19 mouse cellular contexts compared by ENCODE assay signal in genomic region chr11:51614256-51614655, GRCm38 (mm10). TPM values are rescaled to one million over a fixed set of nuclear protein-coding genes. Genes with fewer than 3 reads are reported as not detected.
DNase-seq lines count a peak whose midpoint lies in the region; ATAC-seq and TF ChIP-seq lines count a peak whose summit lies in the region.
"Had no signal": no experiment of that assay in that cellular context is flagged by ENCODE, and none has a peak within 500 bp of the region (broad histone marks: within the 10 kb centered on the region; RNA-seq: fewer than 3 reads in every experiment).

No protein-coding gene starts in this region.

- in situ Hi-C loops in ES-E14 (cut with MboI; ENCODE audit: low sequenced_read_pairs in 2 of 2, unreplicated experiment in 2 of 2), result loop anchor here in 1 of 2 experiments (10.0 kb wide), 1 partner anchor 71 kb away; the partner anchor contains the start of gene 0610009B22Rik

- no peaks in the 10 kb centered on the region for H3K27me3 ChIP-seq in liver, embryonic 13.5 days
- no peaks in the 10 kb centered on the region for H3K27me3 ChIP-seq in liver, postnatal 0 days (ENCODE audit: insufficient read depth, low read length)
- H3K27me3 ChIP-seq in embryonic facial prominence, embryonic 13.5 days, result no peaks in the 10 kb centered on the region
- no peaks in the 10 kb centered on the region for H3K27me3 ChIP-seq in stomach, embryonic 14.5 days (ENCODE audit: control insufficient read depth, insufficient read depth, low read length)
- H3K27me3 ChIP-seq: heart, embryonic 15.5 days; liver, embryonic 12.5 days had no signal

- peaks cover 58% of the 10 kb centered on the region for H3K4me1 ChIP-seq in liver, embryonic 13.5 days (replicated peaks)
- peaks cover 17% of the 10 kb centered on the region for H3K4me1 ChIP-seq in liver, postnatal 0 days (ENCODE audit: insufficient read depth)
- peaks cover 2 to 7% of the 10 kb centered on the region in 2 experiments; a peak in 2 of 4 replicates for H3K4me1 ChIP-seq in ES-E14 (ENCODE audit: control insufficient read depth in 2 of 2, insufficient read depth in 2 of 2, low read length in 2 of 2, poor library complexity in 1 of 2)
- peaks cover 18% of the 10 kb centered on the region for H3K4me1 ChIP-seq in embryonic facial prominence, embryonic 13.5 days
- peaks cover 17% of the 10 kb centered on the region for H3K4me1 ChIP-seq in stomach, embryonic 14.5 days (ENCODE audit: control insufficient read depth, insufficient read depth, low read length)

- no peaks in the 10 kb centered on the region for H3K9me3 ChIP-seq in liver, embryonic 13.5 days (replicated peaks)
- no peaks in the 10 kb centered on the region for H3K9me3 ChIP-seq in liver, postnatal 0 days (ENCODE audit: low read length)
- H3K9me3 ChIP-seq in ES-E14 (ENCODE audit: control insufficient read depth, insufficient read depth, low read depth, low read length), result no peaks in the 10 kb centered on the region
- H3K9me3 ChIP-seq in embryonic facial prominence, embryonic 13.5 days, result no peaks in the 10 kb centered on the region
- no peaks in the 10 kb centered on the region for H3K9me3 ChIP-seq in stomach, embryonic 14.5 days (ENCODE audit: control insufficient read depth, low read depth, low read length)
- H3K9me3 ChIP-seq: G1E; heart, embryonic 15.5 days; liver, embryonic 12.5 days had no signal

- no peak for ATAC-seq in liver, embryonic 13.5 days (ENCODE audit: low read depth)
- no peak for ATAC-seq in liver, postnatal 0 days
- ATAC-seq in embryonic facial prominence, embryonic 13.5 days (ENCODE audit: insufficient number of reproducible peaks, insufficient read depth, low FRiP score, low TSS enrichment, low read depth), result no peak
- ATAC-seq in stomach, embryonic 14.5 days (ENCODE audit: insufficient number of reproducible peaks, insufficient read depth, low FRiP score, low read depth), result no peak
- ATAC-seq: inflammation-experienced regulatory T-cells, adult 6 months; liver, embryonic 12.5 days; midbrain, embryonic 16.5 days had no signal

- no peak for TF ChIP-seq EP300 in liver, postnatal 0 days (IDR thresholded peaks at IDR 0.05; ENCODE audit: low read depth)

- 81% methylated on average over 8 of the region's 8 CpGs for WGBS in liver, embryonic 13.5 days (ENCODE audit: insufficient replicate concordance)
- 81% methylated on average over 8 of the region's 8 CpGs for WGBS in liver, postnatal 0 days (ENCODE audit: insufficient replicate concordance)
- whole genome bisulfite sequencing in embryonic facial prominence, embryonic 13.5 days, result 75% methylated on average over 8 of the region's 8 CpGs
- WGBS in stomach, embryonic 14.5 days, result 74% methylated on average over 8 of the region's 8 CpGs

- TF ChIP-seq CTCF in liver, postnatal 0 days (IDR thresholded peaks at IDR 0.05; ENCODE audit: low read depth), result no peak

- no peak overlapping the region for H3K4me3 ChIP-seq in liver, embryonic 13.5 days (replicated peaks)
- no peak overlapping the region for H3K4me3 ChIP-seq in liver, postnatal 0 days (ENCODE audit: low read depth, low read length)
- H3K4me3 ChIP-seq in ES-E14 (ENCODE audit: insufficient read depth in 1 of 2, low read depth in 1 of 2, low read length in 2 of 2, poor library complexity in 1 of 2, severe bottlenecking in 1 of 2), result peak overlapping the region in 1 of 2 experiments; percentile 10; a peak in 1 of 4 replicates
- no peak overlapping the region for H3K4me3 ChIP-seq in embryonic facial prominence, embryonic 13.5 days
- no peak overlapping the region for H3K4me3 ChIP-seq in stomach, embryonic 14.5 days (ENCODE audit: low read depth, low read length)
- H3K4me3 ChIP-seq: heart, embryonic 15.5 days had no signal

- 0 out of 2 replicates have a peak overlapping the region, but pooled peaks have one; percentile 79 for H3K9ac ChIP-seq in liver, embryonic 13.5 days
- no peak overlapping the region for H3K9ac ChIP-seq in liver, postnatal 0 days (replicated peaks)
- H3K9ac ChIP-seq in ES-E14 (ENCODE audit: insufficient read depth, low read depth, low read length, poor library complexity, severe bottlenecking), result peak overlapping the region; percentile 41; the same call in 1 of the 2 replicates
- H3K9ac ChIP-seq in embryonic facial prominence, embryonic 13.5 days, result 0 out of 2 replicates have a peak overlapping the region, but pooled peaks have one; percentile 77
- no peak overlapping the region for H3K9ac ChIP-seq in stomach, embryonic 14.5 days (replicated peaks; ENCODE audit: low read depth, low read length)
- H3K9ac ChIP-seq: heart, embryonic 15.5 days had no signal

- H3K4me2 ChIP-seq in liver, embryonic 13.5 days, result 0 out of 2 replicates have a peak overlapping the region, but pooled peaks have one; percentile 77
- no peak overlapping the region for H3K4me2 ChIP-seq in liver, postnatal 0 days (ENCODE audit: low read depth, low read length)
- H3K4me2 ChIP-seq in embryonic facial prominence, embryonic 13.5 days, result no peak overlapping the region
- H3K4me2 ChIP-seq in stomach, embryonic 14.5 days (replicated peaks; ENCODE audit: low read depth, low read length), result no peak overlapping the region

- no peak for DNase-seq in liver, embryonic 13.5 days
- no peak for DNase-seq in liver, postnatal 0 days
- DNase-seq in ES-E14 (ENCODE audit: low read depth, low spot score), result no peak
- no peak for DNase-seq in urinary bladder, adult 18-20 months (ENCODE audit: low spot score in 2 of 2)
- no peak for DNase-seq in spleen, postnatal 10 days (ENCODE audit: low spot score in 2 of 2)
- DNase-seq: adrenal gland, adult 2 months; cerebellum, adult 11-12 months; cerebellum, postnatal 36 days; left cerebral cortex, postnatal 4 days; right cerebral cortex, adult 18-20 months; spleen, adult 18-20 months; thymus, postnatal 4 days had no signal

- H3K36me3 ChIP-seq in liver, embryonic 13.5 days, result no peaks in the 10 kb centered on the region
- no peaks in the 10 kb centered on the region for H3K36me3 ChIP-seq in liver, postnatal 0 days (replicated peaks; ENCODE audit: insufficient read depth, low read length)
- H3K36me3 ChIP-seq in ES-E14 (ENCODE audit: control insufficient read depth, insufficient read depth, low read length, poor library complexity, severe bottlenecking), result no peaks in the 10 kb centered on the region
- H3K36me3 ChIP-seq in embryonic facial prominence, embryonic 13.5 days, result no peaks in the 10 kb centered on the region
- H3K36me3 ChIP-seq in stomach, embryonic 14.5 days (ENCODE audit: control insufficient read depth, insufficient read depth, low read length), result no peaks in the 10 kb centered on the region
- H3K36me3 ChIP-seq: G1E; heart, embryonic 15.5 days; liver, embryonic 12.5 days had no signal

- 0 out of 2 replicates have a peak overlapping the region, but pooled peaks have one; percentile 85 for H3K27ac ChIP-seq in liver, embryonic 13.5 days
- no peak overlapping the region for H3K27ac ChIP-seq in liver, postnatal 0 days (ENCODE audit: low read depth)
- H3K27ac ChIP-seq in ES-E14 (ENCODE audit: insufficient read depth, low read depth, low read length, poor library complexity, severe bottlenecking), result no peak overlapping the region
- H3K27ac ChIP-seq in embryonic facial prominence, embryonic 13.5 days, result 0 out of 2 replicates have a peak overlapping the region, but pooled peaks have one; percentile 85
- H3K27ac ChIP-seq in stomach, embryonic 14.5 days (ENCODE audit: low read length), result peak overlapping the region; percentile 96; the same call in 1 of the 2 replicates

TF ChIP-seq in ES-E14, 5 proteins besides CTCF, POLR2A, EP300 and RAD21 (continues in another document):
- TF ChIP-seq ZNF384 (IDR thresholded peaks at IDR 0.05; ENCODE audit: low read depth, low read length) (no peak), ZC3H11A (IDR thresholded peaks at IDR 0.05; ENCODE audit: borderline replicate concordance, low read depth, low read length) (no peak), HCFC1 (IDR thresholded peaks at IDR 0.05; ENCODE audit: borderline replicate concordance, insufficient read depth, low read length) (no peak), MAFK (IDR thresholded peaks at IDR 0.05; ENCODE audit: insufficient read depth, low read depth, low read length) (no peak)

RNA-seq across cellular contexts. Expression of gene Nhp2, which starts 5.3 kb away (rescaled TPM):
- polyA plus RNA-seq in liver, embryonic 13.5 days (2015; fragmentation: Nextera tagmentation; extraction: Ambion mirVana), result 186 and 203 TPM in 2 replicates
- 70.1 and 76.2 TPM in 2 replicates for polyA plus RNA-seq in liver, postnatal 0 days (2015; fragmentation: Nextera tagmentation; extraction: Ambion mirVana)
- total RNA-seq in ES-E14 (2012; rRNA removed), result 452 and 461 TPM in 2 replicates
- 135 and 151 TPM in 2 replicates for polyA plus RNA-seq in embryonic facial prominence, embryonic 13.5 days (2015; fragmentation: Nextera tagmentation; extraction: Ambion mirVana)
- polyA plus RNA-seq in stomach, embryonic 14.5 days (2014; fragmentation: Nextera tagmentation; extraction: Ambion mirVana), result 159 and 174 TPM in 2 replicates

RNA-seq across cellular contexts. Expression of gene Hnrnpab, which starts 7.6 kb away (rescaled TPM):
- 250 and 275 TPM in 2 replicates for polyA plus RNA-seq in liver, embryonic 13.5 days (2015; fragmentation: Nextera tagmentation; extraction: Ambion mirVana)
- polyA plus RNA-seq in liver, postnatal 0 days (2015; fragmentation: Nextera tagmentation; extraction: Ambion mirVana), result 114 and 130 TPM in 2 replicates
- total RNA-seq in ES-E14 (2012; rRNA removed), result 334 and 505 TPM in 2 replicates
- 458 and 524 TPM in 2 replicates for polyA plus RNA-seq in embryonic facial prominence, embryonic 13.5 days (2015; fragmentation: Nextera tagmentation; extraction: Ambion mirVana)
- polyA plus RNA-seq in stomach, embryonic 14.5 days (2014; fragmentation: Nextera tagmentation; extraction: Ambion mirVana), result 474 and 532 TPM in 2 replicates

RNA-seq across cellular contexts. Expression of gene Rmnd5b, which starts 21.4 kb away (rescaled TPM):
- 24.9 and 25.1 TPM in 2 replicates for polyA plus RNA-seq in liver, embryonic 13.5 days (2015; fragmentation: Nextera tagmentation; extraction: Ambion mirVana)
- polyA plus RNA-seq in liver, postnatal 0 days (2015; fragmentation: Nextera tagmentation; extraction: Ambion mirVana), result 13.0 and 16.0 TPM in 2 replicates
- 41.1 and 96.5 TPM in 2 replicates for total RNA-seq in ES-E14 (2012; rRNA removed)
- 49.3 and 49.9 TPM in 2 replicates for polyA plus RNA-seq in embryonic facial prominence, embryonic 13.5 days (2015; fragmentation: Nextera tagmentation; extraction: Ambion mirVana)
- polyA plus RNA-seq in stomach, embryonic 14.5 days (2014; fragmentation: Nextera tagmentation; extraction: Ambion mirVana), result 42.6 and 47.8 TPM in 2 replicates

RNA-seq across cellular contexts. Expression of gene Phykpl, which starts 29.7 kb away (rescaled TPM):
- polyA plus RNA-seq in liver, embryonic 13.5 days (2015; fragmentation: Nextera tagmentation; extraction: Ambion mirVana), result 14.4 and 15.0 TPM in 2 replicates
- polyA plus RNA-seq in liver, postnatal 0 days (2015; fragmentation: Nextera tagmentation; extraction: Ambion mirVana), result 14.5 TPM in 2 replicates
- total RNA-seq in ES-E14 (2012; rRNA removed), result 23.4 and 27.4 TPM in 2 replicates
- 19.0 and 21.3 TPM in 2 replicates for polyA plus RNA-seq in embryonic facial prominence, embryonic 13.5 days (2015; fragmentation: Nextera tagmentation; extraction: Ambion mirVana)
- 19.0 and 21.8 TPM in 2 replicates for polyA plus RNA-seq in stomach, embryonic 14.5 days (2014; fragmentation: Nextera tagmentation; extraction: Ambion mirVana)

RNA-seq across cellular contexts. Expression of gene N4bp3, which starts 36.4 kb away (rescaled TPM):
- 3.1 and 3.2 TPM in 2 replicates for polyA plus RNA-seq in liver, embryonic 13.5 days (2015; fragmentation: Nextera tagmentation; extraction: Ambion mirVana)
- 2.4 and 2.8 TPM in 2 replicates for polyA plus RNA-seq in liver, postnatal 0 days (2015; fragmentation: Nextera tagmentation; extraction: Ambion mirVana)
- total RNA-seq in ES-E14 (2012; rRNA removed), result 23.7 and 43.8 TPM in 2 replicates
- polyA plus RNA-seq in embryonic facial prominence, embryonic 13.5 days (2015; fragmentation: Nextera tagmentation; extraction: Ambion mirVana), result 19.0 and 21.2 TPM in 2 replicates
- polyA plus RNA-seq in stomach, embryonic 14.5 days (2014; fragmentation: Nextera tagmentation; extraction: Ambion mirVana), result 12.7 and 13.4 TPM in 2 replicates

Comparison
In these comparisons a context has a peak if more than half of its experiments do, and no peak if none do; other contexts are left out.
1. H3K27ac ChIP-seq: peak in liver, embryonic 13.5 days (single experiment), embryonic facial prominence, embryonic 13.5 days (single experiment) and stomach, embryonic 14.5 days (single experiment); none in liver, postnatal 0 days (single experiment) and ES-E14 (single experiment).
2. H3K9ac ChIP-seq: peak in liver, embryonic 13.5 days (single experiment), ES-E14 (single experiment) and embryonic facial prominence, embryonic 13.5 days (single experiment); none in liver, postnatal 0 days (single experiment) and stomach, embryonic 14.5 days (single experiment).